ENCODE assay signal across 11 mouse cellular contexts in the genomic region with DNA sequence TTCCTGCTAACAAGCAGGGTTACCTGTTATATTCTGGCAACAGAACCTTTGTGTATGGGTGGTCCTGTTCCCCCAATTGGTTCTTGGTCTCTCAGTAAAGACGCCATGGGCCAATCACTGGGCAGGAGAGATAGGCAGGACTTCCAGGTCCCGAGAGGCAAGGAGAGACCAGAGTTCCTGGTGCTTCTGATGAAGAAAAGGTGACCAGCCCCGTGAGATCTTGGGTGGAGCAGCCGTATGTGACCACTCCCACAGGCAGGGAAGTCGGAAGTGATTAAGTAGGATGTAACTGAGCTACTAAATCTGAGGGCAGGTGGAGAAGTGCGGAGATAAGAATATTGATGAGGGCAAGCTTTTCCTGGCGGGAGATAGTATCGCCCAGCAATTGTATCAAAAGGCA.
"Had no signal": no experiment of that assay in that cellular context is flagged by ENCODE, and none has a peak within 500 bp of the region (broad histone marks: within the 10 kb centered on the region; RNA-seq: fewer than 3 reads in every experiment).

No protein-coding gene starts in this region.

- H3K9me3 ChIP-seq: limb, embryonic 15.5 days; liver, embryonic 13.5 days; lung, embryonic 15.5 days; neural tube, embryonic 15.5 days had no signal

- H3K36me3 ChIP-seq: limb, embryonic 15.5 days; lung, embryonic 15.5 days; neural tube, embryonic 15.5 days had no signal

- ATAC-seq: liver, postnatal 0 days had no signal

- DNase-seq: kidney, adult 8-10 months; kidney, postnatal 25 days; liver, embryonic 13.5 days; liver, postnatal 0 days; right cerebral cortex, adult 18-20 months; right cerebral cortex, postnatal 25 days; thymus, postnatal 25 days had no signal

- H3K4me2 ChIP-seq: limb, embryonic 15.5 days; liver, embryonic 13.5 days; lung, embryonic 15.5 days; neural tube, embryonic 15.5 days had no signal

- H3K4me1 ChIP-seq: limb, embryonic 15.5 days; lung, embryonic 15.5 days had no signal

- H3K4me3 ChIP-seq: limb, embryonic 15.5 days; liver, embryonic 13.5 days; lung, embryonic 15.5 days; myocyte; neural tube, embryonic 15.5 days had no signal

- H3K27ac ChIP-seq: limb, embryonic 15.5 days; liver, embryonic 13.5 days; lung, embryonic 15.5 days; neural tube, embryonic 15.5 days had no signal

- H3K9ac ChIP-seq: limb, embryonic 15.5 days; liver, embryonic 13.5 days; liver, postnatal 0 days; lung, embryonic 15.5 days; neural tube, embryonic 15.5 days had no signal

- H3K27me3 ChIP-seq: limb, embryonic 15.5 days; liver, embryonic 13.5 days; lung, embryonic 15.5 days; neural tube, embryonic 15.5 days had no signal
